Mouse (Mus musculus) intestine, embryonic 16.5 days (tissue): ENCODE results near the gene Commd1. TPM values are rescaled to one million over a fixed set of nuclear protein-coding genes. Genes with fewer than 3 reads are reported as not detected.

ENCODE experiments used
- ATAC-seq: fragments of 200-750 bp; cut with Nextera tagmentation; 2 replicates; pipeline ENCODE4 v1.8.0; 2017; ENCODE audit warnings: moderate TSS enrichment, moderate library complexity
- H3K27ac ChIP-seq: fragments of 300-500 bp; sonication (generic); 2 replicates; pipeline ENCODE4 v1.5.1; 2014; ENCODE audit warnings: mild to moderate bottlenecking, low read length
- H3K27me3 ChIP-seq: fragments of 300-500 bp; sonication (generic); replicated peaks from 2 replicates; pipeline ENCODE4 v1.6.1; 2014; ENCODE audit warnings: low read length, control low read depth, mixed read lengths; ENCODE audit not compliant: control insufficient read depth, insufficient read depth
- H3K36me3 ChIP-seq: fragments of 300-500 bp; sonication (generic); 2 replicates; pipeline ENCODE4 v1.6.1; 2014; ENCODE audit warnings: low read length, control low read depth; ENCODE audit not compliant: control insufficient read depth, insufficient read depth
- H3K4me1 ChIP-seq: fragments of 300-500 bp; sonication (generic); 2 replicates; pipeline ENCODE4 v1.6.1; 2014; ENCODE audit warnings: low read length, control low read depth, mixed read lengths; ENCODE audit not compliant: control insufficient read depth, insufficient read depth
- H3K4me2 ChIP-seq: fragments of 300-500 bp; sonication (generic); 2 replicates; pipeline ENCODE4 v1.6.1; 2014; ENCODE audit warnings: low read depth, low read length, control low read depth
- H3K4me3 ChIP-seq: fragments of 300-500 bp; sonication (generic); 2 replicates; pipeline ENCODE4 v1.5.1; 2014; ENCODE audit warnings: mild to moderate bottlenecking, low read length
- H3K9ac ChIP-seq: fragments of 300-500 bp; sonication (generic); 2 replicates; pipeline ENCODE4 v1.6.1; 2014; ENCODE audit warnings: low read depth, low read length
- H3K9me3 ChIP-seq: fragments of 300-500 bp; sonication (generic); 2 replicates; pipeline ENCODE4 v1.6.1; 2016; ENCODE audit warnings: low read length, control low read depth; ENCODE audit not compliant: control insufficient read depth
- WGBS: fragments of 180-500 bp; shearing (Covaris S2); extraction: QIAGEN DNeasy Blood & Tissue Kit; methylation state at CpG from one replicate; pipeline ENCODE4 v1.1.7; 2014; 5-methylcytosine and 5-hydroxymethylcytosine counted together
- polyA plus RNA-seq: library from polyadenylated mRNA; unstranded; fragments of >200 nt; fragmentation: Nextera tagmentation; extraction: Ambion mirVana; gene quantifications from 2 replicates; pipeline ENCODE4 v1.2.1, GENCODE M21; 2015

Commd1 gene
- polyA plus RNA-seq, 1 experiment from 2014 or later: 339 TPM

DNA sequence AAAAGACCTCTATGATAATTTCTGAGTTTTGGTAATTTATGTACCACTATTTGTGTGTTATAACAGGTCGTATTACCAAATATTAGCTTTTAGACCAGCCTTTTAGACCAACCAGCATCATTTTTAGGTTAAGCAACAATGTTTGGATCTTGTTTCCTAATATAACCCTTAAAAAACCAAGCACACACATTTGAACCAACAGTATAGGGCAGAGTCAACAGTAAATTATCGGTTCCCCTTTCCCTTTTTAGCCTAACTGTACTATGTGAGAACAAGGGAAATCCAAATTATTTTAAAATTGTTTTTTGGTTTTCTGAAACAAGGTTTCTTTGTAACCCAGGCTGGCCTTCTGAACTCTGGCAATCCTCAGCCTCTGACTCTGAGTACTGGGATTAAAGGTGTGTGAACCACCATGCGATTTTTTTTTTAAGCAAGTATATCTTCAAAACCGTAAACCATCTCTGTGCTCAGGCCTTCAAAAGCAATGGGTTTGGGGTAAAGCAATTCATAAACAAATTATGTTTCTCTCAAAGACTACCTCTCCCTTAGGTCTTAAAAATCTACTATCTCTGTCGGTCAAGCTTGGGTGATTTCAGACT lies 125.0 kb downstream of the Commd1 start:
- Histone ChIP-seq H3K36me3 (no peaks in the 10 kb centered on the region), H3K27me3 (no peaks in the 10 kb centered on the region), H3K9ac (no peak overlapping the region), H3K27ac (no peak overlapping the region), H3K9me3 (no peaks in the 10 kb centered on the region), H3K4me2 (peak overlapping the region; percentile 74), H3K4me1 (peaks cover 4% of the 10 kb centered on the region; the same call in 1 of the 2 replicates), H3K4me3 (no peak overlapping the region; the same call in 1 of the 2 replicates)
- ATAC-seq: no peak
- WGBS: 76% methylated on average over 5 of the region's 5 CpGs

- Histone ChIP-seq H3K36me3 (no peaks in the 10 kb centered on the region), H3K27ac (no peak overlapping the region), H3K4me1 (peaks cover 6% of the 10 kb centered on the region; the same call in 1 of the 2 replicates), H3K4me2 (no peak overlapping the region), H3K9ac (no peak overlapping the region), H3K27me3 (no peaks in the 10 kb centered on the region), H3K4me3 (no peak overlapping the region), H3K9me3 (no peaks in the 10 kb centered on the region)
- 79% methylated on average over 3 of the region's 3 CpGs for WGBS
- ATAC-seq: no peak
Measured at GRCm38 (mm10) chr11:22856371-22856965, 125.7 kb downstream of the Commd1 start.

GRCm38 (mm10) chr11:22854571-22854970 lies 127.6 kb downstream of the Commd1 start:
- no peaks in the 10 kb centered on the region for H3K27me3 ChIP-seq
- WGBS: 62% methylated on average over 4 of the region's 4 CpGs
- no peak overlapping the region for H3K27ac ChIP-seq
- no peaks in the 10 kb centered on the region for H3K9me3 ChIP-seq
- ATAC-seq: no peak
- H3K9ac ChIP-seq: no peak overlapping the region
- H3K4me2 ChIP-seq: no peak overlapping the region
- H3K36me3 ChIP-seq: no peaks in the 10 kb centered on the region
- H3K4me1 ChIP-seq: peaks cover 20% of the 10 kb centered on the region
- H3K4me3 ChIP-seq: no peak overlapping the region

DNA sequence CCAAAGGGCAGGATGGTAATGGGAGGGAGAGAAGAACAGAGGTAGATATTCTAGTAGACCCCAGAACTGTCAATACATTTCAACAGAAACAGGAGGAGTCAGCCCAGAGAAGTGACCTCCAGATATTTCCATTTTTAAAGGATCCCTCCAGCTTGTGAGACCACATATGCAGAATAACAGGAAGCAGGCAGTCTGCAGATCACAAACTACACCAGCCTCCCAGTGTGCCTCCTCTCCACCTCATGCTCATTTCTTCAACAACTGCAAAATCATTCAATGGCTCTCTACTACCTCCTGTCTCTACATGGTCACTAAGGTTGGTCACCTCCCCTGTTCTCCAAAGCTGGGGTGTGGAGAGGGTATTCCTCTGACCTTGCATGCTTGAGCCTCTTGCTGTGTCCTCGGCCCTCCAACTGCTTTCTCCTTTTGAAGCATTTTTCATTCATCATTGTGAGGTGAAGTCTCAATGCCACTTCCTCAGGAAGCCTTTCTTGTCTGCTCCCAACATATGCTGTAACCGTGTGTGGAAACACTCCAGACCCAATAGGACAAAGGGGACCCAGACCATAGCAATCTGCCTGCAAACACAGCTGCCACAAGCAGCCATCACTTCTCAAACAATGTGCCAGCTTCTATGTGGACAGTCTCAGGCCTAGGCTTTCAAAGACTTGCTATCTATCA lies 128.6 kb downstream of the Commd1 start:
- Histone ChIP-seq H3K36me3 (no peaks in the 10 kb centered on the region), H3K9ac (no peak overlapping the region), H3K9me3 (no peaks in the 10 kb centered on the region), H3K27ac (no peak overlapping the region), H3K4me3 (no peak overlapping the region), H3K4me2 (no peak overlapping the region), H3K27me3 (no peaks in the 10 kb centered on the region), H3K4me1 (peaks cover 20% of the 10 kb centered on the region)
- ATAC-seq: no peak
- WGBS: 57% methylated on average over 2 of the region's 2 CpGs

GRCm38 (mm10) chr11:22852510-22852909 lies 129.7 kb downstream of the Commd1 start:
- Histone ChIP-seq H3K36me3 (no peaks in the 10 kb centered on the region), H3K27me3 (no peaks in the 10 kb centered on the region), H3K27ac (no peak overlapping the region), H3K9ac (no peak overlapping the region), H3K4me3 (no peak overlapping the region), H3K9me3 (no peaks in the 10 kb centered on the region), H3K4me1 (peaks cover 31% of the 10 kb centered on the region), H3K4me2 (no peak overlapping the region)
- ATAC-seq: no peak
- WGBS: 61% methylated on average over 1 of the region's 1 CpGs

GRCm38 (mm10) chr11:22851416-22851815 lies 130.8 kb downstream of the Commd1 start:
- H3K27me3 ChIP-seq: no peaks in the 10 kb centered on the region
- peaks cover 42% of the 10 kb centered on the region for H3K4me1 ChIP-seq
- no peak overlapping the region for H3K9ac ChIP-seq
- ATAC-seq: no peak
- no peak overlapping the region for H3K4me2 ChIP-seq
- no peaks in the 10 kb centered on the region for H3K36me3 ChIP-seq
- WGBS: 42% methylated on average over 4 of the region's 4 CpGs
- no peak overlapping the region for H3K4me3 ChIP-seq
- H3K27ac ChIP-seq: no peak overlapping the region
- H3K9me3 ChIP-seq: no peaks in the 10 kb centered on the region

GRCm38 (mm10) chr11:22850077-22850476 lies 132.1 kb downstream of the Commd1 start:
- Histone ChIP-seq H3K4me2 (no peak overlapping the region), H3K27me3 (no peaks in the 10 kb centered on the region), H3K9ac (no peak overlapping the region), H3K27ac (0 out of 2 replicates have a peak overlapping the region, but pooled peaks have one; percentile 4), H3K9me3 (no peaks in the 10 kb centered on the region), H3K36me3 (no peaks in the 10 kb centered on the region), H3K4me1 (peaks cover 48% of the 10 kb centered on the region), H3K4me3 (no peak overlapping the region)
- no peak for ATAC-seq
- 73% methylated on average over 4 of the region's 4 CpGs for WGBS

GRCm38 (mm10) chr11:22848649-22849195 lies 133.5 kb downstream of the Commd1 start:
- Histone ChIP-seq H3K36me3 (no peaks in the 10 kb centered on the region), H3K4me2 (peak overlapping the region; percentile 10; the same call in 1 of the 2 replicates), H3K27ac (peak overlapping the region; percentile 68), H3K4me1 (peaks cover 54% of the 10 kb centered on the region), H3K4me3 (no peak overlapping the region), H3K27me3 (no peaks in the 10 kb centered on the region), H3K9ac (no peak overlapping the region), H3K9me3 (no peaks in the 10 kb centered on the region)
- no peak for ATAC-seq
- 73% methylated on average over 5 of the region's 5 CpGs for WGBS
